Mouse (Mus musculus) cerebellum, adult 8-10 months (tissue): ENCODE measurements around the gene Gli2.

Experiments used
- DNase-seq: peaks from one replicate; pipeline ENCODE4 v3.0.0; 2022

Gene Gli2

DNA sequence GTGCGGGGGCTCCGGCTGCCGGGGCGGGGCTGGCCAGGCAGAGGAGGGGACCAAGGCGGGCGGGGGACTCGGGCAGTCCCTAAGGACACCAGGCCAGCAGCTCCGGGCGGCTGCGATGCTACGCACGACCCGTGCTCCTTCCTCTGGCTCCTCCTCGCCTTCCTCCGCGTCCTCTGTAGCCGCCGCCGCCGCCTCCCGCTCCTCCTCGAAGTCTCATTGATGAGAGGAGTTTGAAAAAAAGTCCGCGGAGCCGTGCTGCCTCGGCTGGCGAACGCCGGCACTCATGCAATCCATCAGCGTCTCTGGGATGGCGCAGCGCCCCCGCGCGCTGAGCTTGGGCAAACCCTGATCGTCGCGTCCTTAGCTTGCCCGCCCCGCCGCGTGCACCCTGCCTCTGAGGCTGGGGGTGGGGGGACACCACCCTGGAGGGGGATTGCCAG lies at the start of gene Gli2:
Gene Gli2 (minus strand): TSS at position 218 of the 440 bp plus-strand sequence.
- DNase-seq = peak; percentile 54

GRCm38 (mm10) chr1:119097921-119098521 lies 44.6 kb upstream of the Gli2 start:
- peak; percentile 40 for DNase-seq

DNA sequence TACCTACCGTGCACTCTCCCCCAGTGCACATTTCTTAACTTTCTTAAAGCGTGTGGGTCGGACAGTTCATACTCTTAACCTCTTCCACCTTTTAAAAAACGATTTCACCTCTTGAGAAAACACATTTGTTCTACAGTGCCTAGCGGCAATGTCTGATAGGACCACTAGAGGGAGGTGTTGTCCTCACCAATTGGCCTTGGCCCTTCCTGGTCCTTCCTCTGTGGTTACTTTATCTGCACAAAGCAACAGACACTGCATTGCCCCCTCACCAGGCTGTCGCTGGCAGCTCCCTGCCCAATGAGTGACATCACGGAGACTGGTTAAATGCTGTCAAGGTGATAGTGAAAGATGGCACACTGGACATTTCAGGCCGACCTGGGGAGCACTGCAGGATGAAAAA lies 40.3 kb upstream of the Gli2 start:
- DNase-seq = peak; percentile 70

DNA sequence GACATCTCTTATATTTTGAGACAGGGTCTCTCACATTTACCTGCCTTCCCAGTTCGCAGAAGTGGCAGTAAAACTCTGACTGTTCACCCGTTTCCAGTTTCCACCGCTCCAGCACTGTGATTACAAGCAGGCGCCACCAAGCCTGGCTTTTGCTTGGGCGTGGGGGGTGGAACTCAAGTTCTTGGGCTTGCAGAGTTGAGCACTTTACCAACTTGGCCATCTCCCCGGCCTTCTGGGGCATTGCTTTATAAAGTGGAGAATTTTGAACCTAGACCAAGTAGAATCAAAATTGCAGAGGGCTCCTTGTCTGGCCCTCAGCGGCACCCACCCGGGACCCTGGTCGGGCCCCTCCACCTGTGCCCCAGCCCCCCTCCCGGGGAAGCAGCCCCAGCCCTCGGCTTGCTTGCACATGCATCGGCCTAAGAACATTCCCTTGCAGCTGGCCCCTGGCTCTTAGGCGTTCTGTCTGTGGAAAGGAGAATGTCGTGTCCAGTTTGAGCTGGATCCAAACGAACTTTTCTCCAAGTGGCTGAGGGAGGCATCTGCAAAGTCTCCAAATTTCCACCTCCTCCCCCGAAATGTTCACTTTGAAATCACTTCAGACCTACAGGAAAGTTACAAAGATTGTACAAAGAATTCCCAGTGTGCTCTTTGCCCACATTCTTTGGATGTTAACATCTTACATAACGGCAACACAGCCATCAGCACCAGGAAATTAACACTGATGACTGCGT lies 36.6 kb upstream of the Gli2 start:
- no peak for DNase-seq

GRCm38 (mm10) chr1:119087539-119087938 lies 34.1 kb upstream of the Gli2 start:
- DNase-seq = peak; percentile 80

DNA sequence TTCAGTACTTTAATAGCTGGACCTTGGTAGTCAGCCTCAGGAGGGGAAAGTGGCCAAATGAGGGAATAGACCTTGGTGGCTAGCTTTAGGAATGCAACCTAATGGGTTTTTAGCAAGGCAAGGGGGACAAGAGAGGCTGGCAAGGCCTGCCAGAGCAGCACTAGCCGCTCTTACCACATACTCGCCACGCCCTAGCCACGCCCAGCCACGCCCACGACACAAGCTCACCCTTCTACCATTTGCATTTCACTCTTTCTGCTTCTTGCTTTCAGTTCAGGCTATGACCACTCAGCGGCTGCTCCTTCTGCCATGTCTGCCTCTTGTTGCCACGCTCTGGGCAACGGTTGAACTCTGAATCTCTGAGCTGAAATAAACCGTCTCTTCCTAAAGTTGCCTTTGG lies 32.4 kb upstream of the Gli2 start:
- no peak for DNase-seq

DNA sequence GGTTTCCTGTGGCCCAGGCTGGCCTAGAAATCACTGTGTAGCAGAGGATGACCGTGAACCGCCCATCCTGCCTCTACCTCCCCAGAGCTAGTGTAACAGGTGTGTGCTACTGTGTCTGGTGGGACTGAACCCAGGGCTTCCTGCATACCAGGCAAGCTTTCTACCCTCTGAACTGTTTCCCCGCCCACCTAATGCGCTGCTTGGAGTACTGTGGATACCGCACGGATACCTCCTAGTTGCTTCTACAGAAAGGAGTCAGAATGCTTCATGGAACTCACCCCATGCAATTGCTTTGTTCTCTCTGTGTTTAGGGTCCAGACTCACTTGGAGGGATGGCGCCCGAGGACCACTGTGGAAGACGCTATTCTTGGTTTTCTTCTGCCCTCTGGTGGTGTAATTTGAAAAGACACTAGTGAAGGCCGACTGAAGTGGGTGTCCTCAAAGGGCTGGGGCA lies 30.1 kb upstream of the Gli2 start:
- DNase-seq = peak; percentile 38

DNA sequence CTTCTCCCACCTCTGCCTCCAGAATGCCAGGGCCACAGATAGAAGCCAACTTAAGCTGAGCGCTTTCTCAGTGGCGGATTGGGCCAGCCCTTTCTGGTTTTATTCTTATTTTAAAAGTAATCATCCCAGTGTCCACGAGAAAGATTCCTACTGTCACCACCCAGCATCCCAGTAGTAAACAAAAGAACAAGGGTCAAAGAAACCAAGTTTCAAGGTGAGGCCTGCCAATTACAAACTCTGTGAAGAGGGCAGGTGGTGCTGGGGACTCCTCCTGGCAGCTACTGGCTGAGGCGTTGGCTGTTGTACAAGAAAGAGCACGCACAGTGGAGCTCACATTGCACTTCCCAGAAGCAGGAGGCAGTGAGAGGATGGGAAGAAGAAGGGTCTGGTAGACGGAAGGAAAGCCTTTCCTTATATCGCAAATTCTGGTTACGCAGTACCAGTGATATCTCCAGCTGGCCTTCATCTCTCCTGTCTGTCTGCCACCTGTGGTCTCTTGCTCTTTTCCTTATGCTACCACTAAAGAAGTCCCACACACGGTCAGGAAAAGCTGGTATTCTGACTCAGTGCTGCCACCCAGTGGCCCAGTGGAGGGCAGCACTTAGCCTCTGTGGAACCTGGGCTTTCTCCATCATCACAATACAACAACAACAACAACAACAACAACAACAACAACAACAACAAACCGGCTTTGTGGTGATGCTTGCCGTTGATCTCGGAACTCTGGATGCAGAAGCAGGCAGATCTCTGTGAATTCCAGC lies 29.0 kb upstream of the Gli2 start:
- peak; percentile 50 for DNase-seq

- no peak for DNase-seq
These were observed 24.5 kb upstream of the Gli2 start for GRCm38 (mm10) chr1:119077933-119078332.

DNA sequence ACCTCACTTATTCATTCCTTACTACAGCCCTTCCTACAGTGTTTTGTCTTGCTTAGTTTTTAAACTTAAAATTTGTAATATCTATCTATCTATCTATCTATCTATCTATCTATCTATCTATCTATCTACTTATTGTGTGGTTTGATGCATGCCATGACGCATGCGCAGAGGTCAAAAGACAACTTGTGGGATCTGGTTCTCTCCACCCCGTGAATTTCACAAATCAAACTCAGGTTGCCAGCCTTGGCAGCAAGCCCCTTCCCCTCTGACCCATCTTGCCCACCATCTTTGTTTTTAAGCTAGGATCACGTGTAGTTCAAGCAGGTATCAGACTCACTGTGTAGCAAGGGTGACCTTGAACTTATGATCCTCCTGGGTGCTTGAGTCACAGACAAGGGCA lies 22.9 kb upstream of the Gli2 start:
- DNase-seq = no peak

DNA sequence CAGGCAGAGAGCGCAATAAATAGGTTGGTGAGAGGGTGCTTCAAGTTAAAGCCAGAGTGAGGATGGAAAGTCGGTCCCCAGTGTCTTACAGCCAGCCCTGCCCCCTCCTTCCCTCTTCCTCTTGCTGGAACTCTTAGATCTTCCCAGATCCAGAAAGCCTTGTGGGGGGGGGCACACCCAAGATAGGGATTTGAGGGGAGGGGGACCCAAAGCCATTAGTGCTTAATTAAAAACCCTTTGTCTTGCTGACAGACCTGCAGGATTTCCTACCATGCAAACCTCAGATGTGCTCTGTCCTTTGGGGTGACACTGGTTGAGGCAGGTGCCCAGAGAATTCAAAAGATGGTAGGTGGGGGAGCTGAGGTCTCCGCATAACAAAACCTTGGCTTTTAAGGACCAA lies 22.5 kb upstream of the Gli2 start:
- no peak for DNase-seq

DNA sequence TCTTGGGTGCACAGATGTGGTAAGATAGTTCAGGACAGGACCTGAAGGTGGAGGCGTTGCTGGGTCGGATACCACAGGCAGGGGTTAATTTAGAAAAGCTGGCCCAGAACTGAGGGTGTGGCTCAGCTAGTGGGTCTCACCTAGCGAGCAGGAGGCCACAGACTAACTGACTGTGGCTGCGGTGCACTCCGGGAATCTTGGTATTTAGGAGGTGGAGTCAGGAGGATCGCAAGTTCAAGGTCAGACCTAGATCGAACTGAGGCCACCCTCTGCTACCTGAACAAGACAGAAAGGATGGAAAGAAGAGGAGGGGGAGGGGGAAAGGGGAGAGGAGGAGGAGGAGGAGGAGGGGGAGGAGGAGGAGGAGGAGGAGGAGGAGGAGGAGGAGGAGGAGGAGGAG lies 22.1 kb upstream of the Gli2 start:
- DNase-seq = no peak

- no peak for DNase-seq
These were observed 21.5 kb upstream of the Gli2 start for GRCm38 (mm10) chr1:119074910-119075309.

DNA sequence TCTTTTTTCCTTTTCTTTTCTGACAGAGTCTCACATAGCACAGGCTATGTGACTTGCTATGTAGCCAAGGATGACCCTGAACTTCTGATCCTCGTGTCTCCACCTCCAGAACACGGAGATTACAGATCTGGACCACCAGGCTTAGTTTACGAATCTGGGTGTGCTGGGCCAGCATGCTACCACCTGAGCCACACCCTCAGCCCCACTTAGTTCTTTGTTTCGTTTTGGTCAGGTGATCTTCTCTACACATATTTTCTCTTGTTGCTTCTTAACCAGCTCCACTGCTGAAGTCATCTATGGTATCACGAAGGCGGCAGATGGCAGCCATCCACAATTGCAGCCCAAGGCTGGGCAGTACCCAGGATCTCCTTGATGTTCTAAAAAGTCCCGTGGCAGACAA lies 20.5 kb upstream of the Gli2 start:
- no peak for DNase-seq

DNA sequence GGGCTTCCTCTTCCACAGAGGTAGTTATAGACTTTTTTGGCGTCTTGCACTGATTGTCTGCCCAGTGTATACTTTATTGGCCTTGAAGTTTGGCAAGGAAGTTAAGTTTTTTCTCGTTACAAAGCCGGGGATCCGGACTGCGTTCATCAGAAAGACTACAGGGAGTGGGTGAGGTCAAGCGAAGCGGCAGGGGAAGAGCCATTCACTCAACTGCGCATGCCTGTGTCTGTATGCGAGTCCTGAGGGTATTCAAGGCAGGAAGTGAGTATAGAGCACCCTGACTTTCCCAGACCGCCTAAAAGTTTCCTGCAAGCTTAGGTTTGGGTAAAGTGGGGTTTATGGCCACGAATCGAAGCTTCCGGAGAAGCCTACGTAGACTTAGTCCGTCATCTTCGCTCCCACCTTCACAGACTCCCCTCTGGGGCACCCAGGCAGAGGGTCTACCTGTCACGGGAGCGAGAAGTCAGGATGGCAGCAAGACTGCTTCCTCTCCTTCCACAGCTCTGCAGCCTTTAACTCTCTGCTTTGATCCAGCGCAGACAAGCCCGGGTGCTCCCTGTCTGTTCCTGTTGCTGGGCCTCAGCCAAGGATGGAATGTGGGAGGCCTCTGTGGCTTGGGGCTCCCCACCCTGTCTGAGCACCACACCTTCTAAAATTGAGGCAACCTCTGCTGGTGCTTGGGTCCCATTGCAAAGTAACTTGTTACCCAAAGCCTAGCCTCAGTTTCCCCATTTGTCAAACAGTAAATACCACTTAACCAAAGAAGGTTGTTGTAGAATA lies 11.7 kb upstream of the Gli2 start:
- DNase-seq = no peak

DNA sequence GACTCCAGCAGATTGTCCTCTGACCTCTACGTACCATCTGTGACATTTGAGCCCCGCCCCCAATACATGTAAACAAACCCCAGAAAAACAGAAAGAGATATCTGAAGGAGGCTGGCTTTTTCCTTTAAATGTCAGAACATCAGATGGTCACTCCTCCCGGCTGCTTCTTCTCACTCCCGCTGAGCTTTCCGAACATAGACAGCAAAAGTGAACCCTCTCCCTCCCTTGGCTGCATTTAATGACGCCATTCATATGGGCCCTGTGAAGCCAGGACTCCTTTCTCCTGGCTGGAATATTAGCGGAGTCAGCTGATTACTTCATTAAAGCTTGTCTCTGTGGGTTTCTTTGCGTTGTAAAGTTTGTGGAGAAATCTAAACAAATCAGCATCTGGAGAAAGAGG lies 3.1 kb upstream of the Gli2 start:
- no peak for DNase-seq

- DNase-seq = no peak
These were observed 2.4 kb upstream of the Gli2 start for GRCm38 (mm10) chr1:119055801-119056200.

GRCm38 (mm10) chr1:119054468-119054867 lies 1.0 kb upstream of the Gli2 start:
- DNase-seq = no peak

- DNase-seq = no peak
These were observed 494 bp upstream of the Gli2 start for GRCm38 (mm10) chr1:119053872-119054354.

- DNase-seq = no peak
These were observed 715 bp downstream of the Gli2 start for GRCm38 (mm10) chr1:119052631-119053177.

GRCm38 (mm10) chr1:119051938-119052551 lies 1.4 kb downstream of the Gli2 start:
- DNase-seq = no peak
